Mouse (Mus musculus): ENCODE data around the gene Nkx6-2.

- TF ChIP-seq CTCF (IDR thresholded peaks at IDR 0.05; ENCODE audit: low read depth): no peak
- TF ChIP-seq EP300 (optimal IDR thresholded peaks at IDR 0.05): no peak
These were observed 6.4 kb downstream of the Nkx6-2 start for GRCm38 (mm10) chr7:139576064-139576686.
